Mouse (Mus musculus) thymus, postnatal 25 days (tissue): Measurements from ENCODE around the gene Brs3.

ENCODE experiments used
- DNase-seq: peaks from one replicate; pipeline ENCODE4 v3.0.0; 2022

Brs3 gene

DNA sequence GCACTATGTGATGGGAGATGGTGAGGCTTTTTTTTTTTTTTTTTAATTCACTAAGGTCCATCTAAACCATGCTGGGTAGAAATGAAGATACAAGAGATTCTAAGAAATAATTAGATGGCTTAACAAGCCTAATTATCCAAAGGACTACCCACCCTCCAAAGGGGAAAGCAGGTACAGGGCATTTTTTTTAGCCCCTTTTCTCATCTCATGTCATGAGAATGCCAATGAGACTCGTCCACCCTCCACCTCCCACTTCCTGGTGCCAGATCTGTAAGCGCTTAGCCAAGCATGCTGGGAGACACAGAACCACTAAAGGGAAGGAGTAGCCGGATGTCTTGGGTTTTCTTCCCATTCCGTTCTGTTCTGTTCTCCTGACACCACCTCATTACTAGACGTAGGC lies at the start of gene Brs3:
Brs3 (plus strand) TSS at position 301 of the 400 bp plus-strand sequence.
- DNase-seq, result no peak

DNA sequence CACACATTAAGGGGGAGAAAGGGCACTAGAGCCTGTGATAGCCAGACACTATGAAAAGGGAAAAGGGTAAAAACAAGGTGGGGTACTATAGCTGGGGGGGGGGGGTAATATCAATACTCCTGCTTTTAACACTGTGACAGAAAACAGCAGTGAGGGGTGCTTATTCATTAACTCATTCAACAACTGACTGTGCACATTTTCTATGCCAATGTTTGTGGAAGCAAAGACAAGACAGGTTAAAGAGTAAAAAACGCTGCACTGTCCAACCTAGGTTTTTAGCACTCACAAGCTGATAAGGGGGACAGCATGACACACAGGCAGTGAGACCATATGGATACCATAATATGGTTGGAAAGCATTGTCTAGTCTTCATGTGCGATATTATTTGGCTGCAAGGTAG lies 30.0 kb upstream of the Brs3 start:
- DNase-seq, result no peak

DNA sequence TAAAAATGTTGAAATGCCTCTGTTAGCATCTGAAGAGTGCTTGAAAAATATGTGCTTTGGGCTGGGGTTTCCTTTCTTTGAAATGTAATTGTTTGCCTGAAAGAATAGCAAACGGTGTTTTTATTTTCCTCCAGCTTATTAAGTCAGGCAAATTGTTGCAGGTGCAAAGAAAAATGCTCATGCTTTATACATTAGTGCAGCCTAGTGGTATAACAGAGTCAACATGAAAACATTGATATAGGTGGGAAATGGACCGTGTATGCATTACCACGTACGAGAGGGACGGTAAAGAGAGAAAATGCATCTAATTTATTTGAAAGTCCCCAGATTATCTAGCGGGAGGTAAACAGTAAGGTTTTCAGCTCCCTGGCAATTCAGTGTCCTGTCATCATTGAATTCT lies 995 bp downstream of the Brs3 start:
- no peak for DNase-seq

DNA sequence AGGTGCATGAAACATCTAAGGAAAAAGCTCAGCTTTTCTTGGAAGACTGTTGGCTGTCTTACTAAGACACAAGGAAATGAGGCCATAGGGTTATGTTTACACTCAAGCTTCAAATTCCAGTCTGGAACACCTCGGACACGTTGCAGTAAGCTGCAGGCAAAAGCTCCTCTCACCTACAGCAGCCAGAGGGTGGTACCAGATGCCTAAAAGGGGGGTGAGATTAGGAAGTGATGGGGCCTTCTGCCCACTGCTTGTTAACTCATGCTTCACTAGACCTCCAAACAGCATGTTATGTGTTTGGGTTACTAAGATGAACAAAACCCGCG lies 9.9 kb downstream of the Brs3 start:
- DNase-seq, result no peak

DNA sequence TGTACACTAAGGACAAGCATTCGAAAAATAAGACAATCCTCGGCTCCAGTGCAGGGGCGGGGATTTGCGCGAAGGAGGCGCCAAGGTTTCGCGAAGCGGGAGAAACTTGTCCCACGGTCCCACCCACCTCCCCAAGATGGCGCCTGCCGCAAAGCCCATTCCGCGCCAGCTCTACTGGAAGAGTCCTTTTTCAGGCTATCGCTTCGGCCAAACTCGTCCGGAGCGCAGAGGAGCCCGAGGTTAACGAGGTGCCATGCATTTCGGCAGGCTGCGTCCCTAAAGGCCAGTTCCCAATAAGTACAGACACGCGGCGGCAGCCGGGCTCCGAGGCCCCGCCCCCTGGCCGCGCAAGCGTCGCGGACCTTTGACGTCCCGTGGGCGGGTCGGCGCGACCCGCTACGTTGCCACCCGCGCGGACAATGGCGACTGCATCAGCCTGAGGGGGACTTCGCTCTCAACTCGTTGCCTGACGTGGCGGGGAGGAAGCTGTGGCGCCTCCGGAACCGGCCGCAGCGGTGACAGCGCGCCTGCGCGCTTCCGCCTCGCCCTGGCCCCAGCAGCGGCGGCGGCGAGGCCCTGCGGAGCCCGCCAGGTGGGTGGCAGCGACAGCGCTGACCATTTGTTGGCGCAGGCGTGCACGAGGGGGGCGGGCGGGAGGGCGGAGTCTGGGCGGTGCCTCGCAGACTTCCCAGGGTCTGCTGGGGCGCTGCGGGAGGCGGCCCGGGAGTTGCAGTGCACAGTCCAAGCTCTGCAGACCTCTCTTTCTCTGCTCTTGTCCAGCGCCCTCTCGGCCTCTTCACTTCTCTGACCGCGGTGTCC lies 10.5 kb downstream of the Brs3 start, which contains the start of gene Htatsf1:
Htatsf1 (plus strand) TSS at position 410 of the 819 bp plus-strand sequence.
- peak; percentile 84 for DNase-seq

DNA sequence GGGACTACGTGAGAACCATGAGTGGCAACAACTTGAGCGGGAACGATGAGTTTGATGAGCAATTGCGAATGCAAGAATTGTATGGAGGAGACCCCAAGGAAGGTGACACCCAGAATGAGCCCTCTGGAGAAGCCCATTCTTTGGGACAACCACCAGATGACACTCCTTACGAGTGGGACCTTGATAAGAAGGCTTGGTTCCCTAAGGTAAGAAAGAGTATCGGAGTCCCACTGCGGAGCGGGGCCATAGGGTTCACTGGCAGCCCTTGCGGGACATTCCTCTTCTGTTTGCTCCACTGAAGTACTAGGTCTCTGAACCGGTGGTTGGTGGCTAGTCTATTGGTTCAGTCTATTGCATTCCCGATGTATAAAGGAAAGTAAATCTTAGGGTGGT lies 11.1 kb downstream of the Brs3 start:
- DNase-seq, result no peak

DNA sequence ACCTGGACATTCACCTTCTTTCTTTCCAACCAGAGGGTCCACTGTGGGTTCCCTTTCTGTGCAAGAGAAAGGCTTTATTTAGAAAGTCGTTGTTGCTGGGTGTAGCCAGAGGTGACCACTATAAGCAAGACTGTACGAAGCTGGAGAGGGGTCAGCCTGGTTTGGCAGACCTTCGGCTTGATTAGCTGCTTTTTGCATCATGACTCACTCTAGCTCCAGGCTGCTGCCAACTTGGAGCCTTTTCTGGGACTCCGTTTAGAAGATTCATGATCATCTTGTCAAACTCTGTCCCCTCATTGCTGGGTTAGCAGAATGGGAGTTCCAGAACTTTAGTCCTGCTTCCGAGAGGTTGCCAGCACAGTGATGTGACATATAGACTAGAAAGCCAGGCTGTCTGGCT lies 38.6 kb downstream of the Brs3 start:
- DNase-seq, result no peak

DNA sequence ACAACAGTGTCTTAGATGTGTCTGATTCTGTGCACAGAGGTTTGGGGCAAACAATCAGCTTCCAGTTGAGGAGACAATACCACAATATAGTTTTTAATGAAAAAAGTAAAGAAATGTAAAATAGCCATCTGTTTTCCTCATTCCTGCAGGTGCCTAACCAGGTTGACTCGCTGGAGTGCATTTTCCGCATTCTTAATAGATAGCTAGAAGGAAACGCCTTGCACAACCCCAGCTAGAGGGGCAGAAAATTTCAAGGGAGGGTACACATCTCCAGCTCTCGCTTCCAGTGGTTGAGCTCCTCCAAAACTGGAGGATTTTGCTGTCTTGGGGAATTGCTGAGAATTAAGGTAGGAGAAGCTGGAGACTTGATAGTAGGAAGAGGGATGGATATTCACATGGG lies 44.9 kb downstream of the Brs3 start, which contains the start of gene Vgll1:
Vgll1 (plus strand) TSS at position 301 of the 400 bp plus-strand sequence.
- DNase-seq, result no peak
